Mouse (Mus musculus) thymus, adult 2 months (tissue): ENCODE results near the gene Kank1.

ENCODE experiments used
- CTCF ChIP-seq: fragments of 200-500 bp; IDR thresholded peaks from 2 replicates; pipeline ENCODE4 v1.5.1; 2012; ENCODE audit warnings: mild to moderate bottlenecking, control low read depth, low read length, moderate library complexity, borderline replicate concordance; ENCODE audit not compliant: control insufficient read depth, poor library complexity, insufficient read depth; ENCODE audit errors: extremely low read depth
- POLR2A ChIP-seq: fragments of 200-500 bp; IDR thresholded peaks from 2 replicates; pipeline ENCODE4 v1.6.1; 2012; ENCODE audit warnings: mild to moderate bottlenecking, low read length, control low read depth, moderate library complexity; ENCODE audit not compliant: control insufficient read depth, poor library complexity, insufficient read depth; ENCODE audit errors: extremely low read depth

DNA sequence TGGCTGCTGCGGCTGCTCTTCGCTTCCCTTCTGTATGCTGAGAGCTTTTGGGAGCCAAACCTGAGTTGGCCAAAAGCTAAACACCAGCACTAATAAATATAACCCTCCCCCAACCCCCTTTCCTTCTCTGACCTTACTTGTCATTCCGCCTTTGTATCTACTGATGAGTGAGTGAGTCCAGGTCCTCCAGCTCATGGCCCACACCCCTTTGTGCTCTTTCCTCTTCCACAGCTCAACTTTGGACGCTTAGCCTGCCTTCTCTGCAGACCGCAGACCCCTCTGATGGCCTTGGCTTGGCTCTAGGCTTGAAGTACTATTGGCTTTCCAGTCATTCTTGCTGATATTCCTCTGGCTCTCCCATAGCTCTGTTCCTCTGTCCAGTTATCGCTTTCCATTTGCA, 16.4 kb downstream of the Kank1 start:
- TF ChIP-seq POLR2A (no peak), CTCF (no peak)
